Mouse (Mus musculus): ENCODE data around the gene Coa3.

Coa3 gene

GRCm38 (mm10) chr11:101283805-101284204, 4.9 kb upstream of the Coa3 start:
- DNase-seq (ENCODE audit: extremely low read depth, low read depth, low spot score): no peak

DNA sequence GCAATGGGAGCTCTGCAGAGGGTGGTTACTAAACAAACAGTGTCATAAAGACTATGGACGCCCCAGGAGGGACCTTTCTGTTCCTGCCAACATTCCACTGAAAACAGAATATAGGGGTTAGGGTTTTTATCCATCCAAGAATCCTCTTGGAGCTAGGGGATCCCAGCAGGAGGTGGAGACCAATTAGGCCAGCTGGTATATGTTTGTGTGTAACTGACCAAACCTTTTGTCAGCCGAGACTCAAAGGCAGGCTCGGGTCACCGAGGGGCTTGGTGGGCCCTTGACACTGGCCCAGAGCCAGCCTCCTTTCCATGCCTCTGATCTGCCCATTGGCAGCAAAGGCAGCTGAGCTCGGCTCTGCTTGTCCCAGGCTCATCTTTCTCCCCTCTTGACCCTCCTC, 4.0 kb upstream of the Coa3 start:
- no peak for DNase-seq (ENCODE audit: extremely low read depth, low read depth, low spot score)

DNA sequence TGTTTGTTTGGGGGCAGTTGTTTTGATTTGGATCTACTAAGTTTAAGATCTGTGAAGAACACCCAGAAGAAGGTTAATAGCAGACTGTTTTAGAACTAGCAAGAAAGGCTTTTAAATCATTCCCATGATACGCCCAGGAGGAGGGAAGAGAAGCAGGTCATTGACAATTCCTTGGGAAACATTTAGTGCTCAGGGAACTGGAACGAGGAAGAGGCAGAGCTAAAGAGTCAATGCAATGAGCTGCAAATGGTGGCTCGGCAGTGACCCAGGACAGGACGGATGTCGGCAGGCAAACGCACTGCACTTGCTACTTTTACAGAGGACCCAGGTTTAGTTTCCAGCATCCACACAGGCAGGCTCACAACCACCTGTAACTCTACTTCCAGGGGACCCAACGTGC, 1.9 kb upstream of the Coa3 start:
- no peak for DNase-seq (ENCODE audit: extremely low read depth, low read depth, low spot score)

DNA sequence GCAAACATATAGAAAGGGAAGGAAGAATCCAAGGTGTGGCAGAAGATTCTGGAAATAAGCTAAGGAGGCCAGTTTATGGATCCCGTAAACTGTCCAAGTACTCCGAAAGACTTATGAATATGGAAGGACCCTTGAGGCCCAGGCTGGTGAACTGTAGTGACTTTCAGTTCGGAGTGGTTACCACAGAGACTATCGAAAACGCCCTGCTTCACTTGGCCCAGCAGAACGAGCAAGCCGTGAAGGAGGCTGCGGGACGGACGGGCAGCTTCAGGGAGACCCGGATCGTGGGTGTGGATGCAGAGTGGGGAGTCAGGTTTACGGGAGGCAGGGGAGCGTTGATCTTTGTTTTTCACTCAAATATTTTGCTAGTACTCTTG, 267 bp upstream of the Coa3 start:
- DNase-seq (ENCODE audit: extremely low read depth, low read depth, low spot score): no peak

- no peak for DNase-seq (ENCODE audit: extremely low read depth, low read depth, low spot score)
Measured at GRCm38 (mm10) chr11:101277381-101278222, 1.3 kb downstream of the Coa3 start.

GRCm38 (mm10) chr11:101276319-101277070, 2.4 kb downstream of the Coa3 start:
- no peak for DNase-seq (ENCODE audit: extremely low read depth, low read depth, low spot score)

GRCm38 (mm10) chr11:101275309-101275708, 3.6 kb downstream of the Coa3 start:
- no peak for DNase-seq (ENCODE audit: extremely low read depth, low read depth, low spot score)

DNA sequence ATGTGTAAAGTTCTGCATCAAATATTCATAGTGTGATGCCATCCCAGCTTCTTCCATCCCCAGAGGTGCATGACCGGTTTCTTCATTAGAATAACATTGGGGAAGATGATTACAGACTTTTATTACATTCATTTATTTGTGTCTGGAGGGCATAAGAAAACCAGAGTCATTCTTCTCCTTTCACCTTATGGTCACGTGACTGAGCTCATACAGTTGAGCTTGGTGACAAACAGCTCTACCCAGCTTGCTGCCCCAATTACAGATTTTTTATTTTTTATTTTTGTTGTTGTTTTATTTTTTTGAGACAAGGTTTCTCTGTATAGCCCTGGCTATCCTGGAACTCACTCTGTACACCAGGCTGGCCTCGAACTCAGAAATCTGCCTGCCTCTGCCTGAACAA, 6.5 kb downstream of the Coa3 start:
- no peak for DNase-seq (ENCODE audit: extremely low read depth, low read depth, low spot score)

DNA sequence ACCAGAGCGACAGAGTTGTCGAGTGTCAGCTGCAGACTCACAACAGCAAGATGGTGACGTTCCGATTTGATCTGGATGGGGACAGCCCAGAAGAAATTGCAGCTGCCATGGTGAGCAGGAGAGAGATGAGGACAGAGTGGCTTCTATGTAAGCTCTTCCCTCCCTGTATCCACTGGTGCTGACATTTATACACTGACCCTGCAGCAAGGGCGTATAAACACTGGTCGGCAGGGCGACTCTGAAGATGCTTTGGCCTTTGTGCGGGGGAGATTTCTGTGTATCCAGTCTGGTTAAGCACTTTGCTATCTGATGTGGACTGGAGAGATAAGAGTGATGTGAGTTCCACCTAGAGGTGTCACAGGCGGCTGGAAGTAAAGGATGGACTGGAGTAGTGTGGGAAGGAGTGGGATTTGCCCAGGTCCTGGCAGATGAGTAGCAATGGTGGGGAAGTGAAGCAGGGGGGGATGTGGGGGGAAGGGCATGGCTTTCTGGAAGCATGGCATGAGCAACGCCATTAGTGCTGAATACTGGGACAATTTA, 9.3 kb downstream of the Coa3 start:
- no peak for DNase-seq (ENCODE audit: extremely low read depth, low read depth, low spot score)

- DNase-seq (ENCODE audit: extremely low read depth, low read depth, low spot score): no peak
Measured at GRCm38 (mm10) chr11:101265906-101266305, 13.0 kb downstream of the Coa3 start.

DNA sequence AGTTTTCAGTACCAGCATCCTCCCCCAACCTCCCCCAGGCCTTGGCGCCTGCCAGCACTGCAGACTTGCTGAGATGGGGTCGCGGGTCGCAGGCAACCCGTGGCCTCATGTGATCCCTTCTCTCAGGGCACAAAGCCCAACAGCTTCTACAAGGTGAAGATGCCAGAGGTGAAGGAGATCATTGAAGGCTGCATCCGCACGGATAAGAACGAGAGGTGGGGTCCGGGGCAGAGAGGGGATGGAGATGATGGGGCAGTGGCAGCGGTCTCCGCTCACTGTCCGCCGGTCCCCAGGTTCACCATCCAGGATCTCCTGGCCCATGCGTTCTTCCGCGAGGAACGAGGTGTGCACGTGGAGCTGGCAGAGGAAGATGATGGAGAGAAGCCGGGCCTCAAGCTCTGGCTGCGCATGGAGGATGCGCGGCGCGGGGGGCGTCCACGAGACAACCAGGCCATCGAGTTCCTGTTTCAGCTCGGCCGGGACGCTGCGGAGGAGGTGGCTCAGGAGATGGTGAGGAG, 13.9 kb downstream of the Coa3 start:
- DNase-seq (ENCODE audit: extremely low read depth, low read depth, low spot score): no peak

GRCm38 (mm10) chr11:101263989-101264280, 15.0 kb downstream of the Coa3 start:
- no peak for DNase-seq (ENCODE audit: extremely low read depth, low read depth, low spot score)

DNA sequence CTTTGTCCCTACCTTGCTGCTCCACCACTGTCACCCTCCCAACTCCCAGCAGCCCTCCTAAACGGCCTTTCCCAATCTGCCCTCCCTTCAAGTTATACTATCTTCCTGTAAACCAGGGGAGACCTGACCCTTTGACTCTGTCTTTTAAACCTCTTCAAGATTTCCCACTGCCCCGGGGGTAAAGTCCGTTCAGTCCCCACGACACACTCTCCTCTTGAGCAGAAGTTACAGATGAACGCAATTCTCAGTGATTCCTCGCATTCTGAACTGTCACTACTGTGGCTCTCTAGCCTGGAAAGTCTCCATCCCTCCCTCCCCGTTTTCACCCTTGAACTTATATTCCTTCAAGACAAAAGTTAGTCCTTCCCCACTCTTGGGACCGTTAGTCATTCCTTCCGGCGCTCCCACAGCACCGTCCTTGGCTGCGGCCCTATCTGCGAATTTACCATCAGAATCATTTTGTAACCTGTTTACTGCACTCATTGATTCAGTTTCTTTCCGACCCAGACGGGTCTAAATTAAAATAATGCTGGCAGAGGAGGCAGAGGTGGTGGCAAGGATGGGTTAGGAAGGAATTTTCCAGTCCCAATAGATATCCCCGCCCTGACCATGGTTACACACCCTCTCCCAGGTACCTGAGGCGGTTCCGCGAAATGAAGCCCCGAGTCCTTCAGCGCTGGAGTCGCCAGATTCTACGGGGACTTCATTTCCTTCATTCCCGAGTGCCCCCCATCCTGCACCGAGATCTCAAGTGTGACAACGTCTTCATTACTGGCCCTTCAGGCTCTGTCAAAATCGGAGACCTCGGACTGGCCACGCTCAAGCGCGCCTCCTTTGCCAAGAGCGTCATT, 15.6 kb downstream of the Coa3 start:
- DNase-seq (ENCODE audit: extremely low read depth, low read depth, low spot score): no peak

DNA sequence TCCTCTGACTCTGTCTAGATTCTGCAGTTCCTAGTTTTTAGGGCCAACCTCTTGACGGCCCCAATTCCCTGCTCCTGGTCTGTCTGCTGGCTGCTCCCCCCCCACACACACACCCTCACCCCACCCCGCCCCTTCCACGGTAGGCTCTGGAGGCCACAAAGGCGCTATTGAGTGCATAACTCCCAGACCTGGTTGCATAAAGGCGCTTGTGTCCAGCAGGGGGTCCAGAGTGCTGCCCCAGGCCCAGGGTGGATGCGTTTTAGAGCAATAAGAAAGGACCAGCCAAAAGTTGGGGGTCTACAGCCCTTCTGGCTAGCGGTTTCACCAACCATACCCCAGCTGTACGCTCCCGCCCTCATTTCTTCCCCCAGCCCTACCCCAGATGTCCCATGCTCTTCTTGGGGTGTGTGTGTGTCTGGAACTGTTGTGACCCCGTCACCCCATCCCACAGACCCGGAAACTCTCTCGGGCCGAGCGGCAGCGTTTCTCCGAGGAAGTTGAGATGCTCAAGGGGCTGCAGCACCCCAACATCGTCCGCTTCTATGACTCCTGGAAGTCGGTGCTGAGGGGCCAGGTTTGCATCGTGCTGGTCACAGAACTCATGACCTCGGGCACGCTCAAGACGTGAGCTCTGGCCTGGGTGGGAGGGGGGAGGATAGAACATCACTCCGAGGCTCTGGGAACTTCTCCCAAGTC, 16.5 kb downstream of the Coa3 start:
- DNase-seq (ENCODE audit: extremely low read depth, low read depth, low spot score): no peak

DNA sequence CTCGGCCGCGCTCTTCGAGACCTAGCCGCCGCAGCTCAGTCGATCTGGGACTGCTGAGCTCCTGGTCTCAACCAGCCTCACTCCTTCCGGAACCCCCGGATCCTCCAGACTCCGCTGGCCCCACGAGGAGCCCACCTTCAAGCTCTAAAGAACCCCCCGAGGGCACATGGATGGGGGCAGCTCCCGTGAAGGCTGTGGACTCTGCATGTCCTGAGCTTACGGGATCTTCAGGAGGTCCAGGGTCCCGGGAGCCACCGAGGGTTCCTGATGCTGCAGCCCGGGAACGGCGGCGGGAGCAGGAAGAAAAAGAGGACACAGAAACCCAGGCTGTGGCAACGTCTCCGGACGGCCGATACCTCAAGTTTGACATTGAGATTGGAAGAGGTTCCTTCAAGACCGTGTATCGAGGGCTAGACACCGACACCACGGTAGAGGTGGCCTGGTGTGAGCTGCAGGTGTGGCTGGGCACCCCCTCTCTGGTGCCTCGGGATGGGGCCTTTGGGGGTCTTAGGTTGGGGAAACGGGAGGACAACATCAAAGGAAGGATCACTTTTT, 18.0 kb downstream of the Coa3 start:
- no peak for DNase-seq (ENCODE audit: extremely low read depth, low read depth, low spot score)

DNA sequence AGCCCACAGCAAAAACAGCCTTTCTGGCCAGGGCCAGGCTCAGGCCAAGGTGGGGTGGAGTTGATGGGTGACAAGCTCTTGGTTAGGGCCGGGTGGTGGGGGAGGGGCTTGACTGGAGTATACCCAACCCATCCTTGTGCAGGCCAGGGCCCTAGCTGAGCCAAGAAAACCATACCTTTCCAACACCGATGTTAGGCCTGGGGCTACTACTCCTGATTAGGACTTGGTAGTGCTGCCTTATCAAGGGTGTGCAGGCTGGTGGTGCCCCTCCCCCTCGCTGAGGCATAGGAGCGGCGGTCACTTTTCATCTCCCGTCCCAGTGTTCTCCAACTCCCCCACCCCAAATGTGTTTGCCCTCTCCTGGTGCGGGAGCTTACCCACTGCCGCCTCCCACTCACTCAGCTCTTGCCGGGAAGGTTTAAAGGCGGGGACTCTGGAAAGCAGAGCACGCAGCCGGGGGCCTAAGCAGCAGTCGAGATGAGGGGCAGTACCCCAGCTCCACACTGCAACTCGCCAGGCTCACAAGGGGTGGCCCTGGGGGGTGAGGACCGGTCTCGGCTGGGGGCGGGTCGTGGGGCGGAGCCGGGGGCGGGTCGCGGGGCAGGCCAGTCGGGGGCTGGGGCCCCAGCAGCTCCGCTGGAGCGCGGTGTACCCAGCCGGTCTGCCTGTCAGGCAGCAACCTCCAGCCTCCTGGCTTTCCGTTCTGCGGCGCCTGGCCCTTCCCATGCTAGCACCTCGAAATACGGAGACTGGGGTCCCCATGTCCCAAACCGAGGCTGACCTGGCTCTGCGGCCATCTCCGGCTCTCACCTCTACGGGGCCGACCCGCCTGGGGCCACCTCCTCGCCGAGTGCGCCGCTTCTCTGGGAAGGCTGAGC, 18.7 kb downstream of the Coa3 start, which contains the start of gene Wnk4:
Gene Wnk4 (plus strand): TSS at position 620 of the 878 bp plus-strand sequence.
- DNase-seq (ENCODE audit: extremely low read depth, low read depth, low spot score): no peak

GRCm38 (mm10) chr11:101259261-101259712, 19.6 kb downstream of the Coa3 start:
- no peak for DNase-seq (ENCODE audit: extremely low read depth, low read depth, low spot score)

- no peak for DNase-seq (ENCODE audit: extremely low read depth, low read depth, low spot score)
Measured at GRCm38 (mm10) chr11:101255826-101256775, 22.8 kb downstream of the Coa3 start.
